Mouse (Mus musculus): Measurements from ENCODE around the gene St5. TPM values are rescaled to one million over a fixed set of nuclear protein-coding genes. Genes with fewer than 3 reads are reported as not detected.

St5 gene
- total RNA-seq, 2 experiments from 2014 or later: 43.5 to 47.8 TPM

DNA sequence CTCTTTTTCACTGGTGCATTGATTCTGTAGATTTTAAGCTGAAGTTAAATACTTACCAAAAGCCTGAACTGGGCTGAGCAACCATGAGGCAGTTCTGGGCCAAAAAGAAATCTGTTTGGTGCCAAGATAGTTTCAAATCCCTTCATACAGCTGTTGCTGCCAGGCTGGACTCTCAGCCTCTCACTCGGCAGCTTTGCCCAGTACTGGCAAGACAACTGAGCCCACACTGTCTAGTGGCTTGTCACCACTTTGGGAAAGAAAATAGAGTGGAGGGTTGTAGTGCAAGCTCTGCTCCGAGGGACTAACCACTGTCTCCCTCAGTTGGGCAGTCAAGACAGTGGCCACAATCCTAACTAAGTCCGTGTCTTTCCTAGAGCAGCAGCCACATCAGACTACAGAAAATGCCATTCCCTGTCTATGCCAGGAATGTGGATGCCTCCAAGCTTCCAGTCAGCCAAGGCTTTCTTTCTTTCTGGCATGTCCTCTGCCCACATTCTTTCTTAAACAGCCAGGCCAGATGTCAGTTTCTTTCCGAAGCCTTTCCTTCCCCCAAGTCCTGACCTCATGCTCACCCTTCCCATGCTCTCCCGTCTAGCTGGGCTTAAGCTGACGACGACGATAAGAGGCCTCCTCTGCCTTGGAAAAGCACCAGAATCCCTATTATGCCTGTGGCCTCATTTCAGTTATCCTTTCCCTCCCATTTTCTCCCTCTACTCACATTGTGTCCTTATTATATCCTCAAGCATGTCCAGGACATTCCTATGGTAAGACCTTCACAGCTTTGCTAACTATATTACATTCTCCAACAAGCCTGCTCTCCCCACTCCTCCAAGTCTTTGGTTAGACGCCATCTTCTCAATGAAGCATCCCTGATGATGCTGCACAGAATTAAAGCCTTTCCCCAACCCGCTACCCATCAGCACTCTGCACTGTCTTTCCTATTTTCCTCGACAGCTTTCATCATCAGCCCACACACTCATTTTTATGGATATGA lies 126.8 kb downstream of the St5 start:
- peak in 1 of 2 experiments; percentile 37 for DNase-seq (ENCODE audit: low spot score in 2 of 2)

GRCm38 (mm10) chr7:109574166-109574565 lies 129.2 kb downstream of the St5 start:
- DNase-seq (ENCODE audit: low spot score in 2 of 2): no peak

- DNase-seq (ENCODE audit: low spot score in 2 of 2): no peak
These were observed 135.0 kb downstream of the St5 start for GRCm38 (mm10) chr7:109568391-109568892.

- DNase-seq (ENCODE audit: low spot score in 2 of 2): no peak
These were observed 136.3 kb downstream of the St5 start for GRCm38 (mm10) chr7:109566841-109567768.

DNA sequence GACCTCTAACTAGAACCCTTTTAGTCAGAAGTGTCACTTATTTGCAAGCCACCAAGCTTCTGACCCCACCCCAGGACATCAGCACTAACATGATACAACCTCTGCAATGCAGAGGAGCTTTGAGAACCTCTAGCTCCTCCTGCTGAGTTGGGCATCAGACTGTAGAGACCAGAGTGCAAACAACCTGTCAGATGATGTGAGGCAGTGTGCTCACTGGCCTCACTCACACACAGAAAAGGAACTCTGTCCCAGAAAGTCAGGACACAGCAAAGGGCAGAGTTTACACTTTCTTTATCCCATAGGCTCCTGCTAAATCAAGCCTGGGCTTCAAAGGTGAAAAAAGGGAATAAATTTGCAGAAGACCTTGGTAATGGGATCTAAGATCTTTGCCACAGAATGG lies 137.1 kb downstream of the St5 start:
- no peak for DNase-seq (ENCODE audit: low spot score in 2 of 2)

GRCm38 (mm10) chr7:109563775-109564362 lies 139.5 kb downstream of the St5 start:
- no peak for DNase-seq (ENCODE audit: low spot score in 2 of 2)

- no peak for DNase-seq (ENCODE audit: low spot score in 2 of 2)
These were observed 140.7 kb downstream of the St5 start for GRCm38 (mm10) chr7:109562676-109563075.

- no peak for DNase-seq (ENCODE audit: low spot score in 2 of 2)
These were observed 141.2 kb downstream of the St5 start for GRCm38 (mm10) chr7:109562154-109562599.

DNA sequence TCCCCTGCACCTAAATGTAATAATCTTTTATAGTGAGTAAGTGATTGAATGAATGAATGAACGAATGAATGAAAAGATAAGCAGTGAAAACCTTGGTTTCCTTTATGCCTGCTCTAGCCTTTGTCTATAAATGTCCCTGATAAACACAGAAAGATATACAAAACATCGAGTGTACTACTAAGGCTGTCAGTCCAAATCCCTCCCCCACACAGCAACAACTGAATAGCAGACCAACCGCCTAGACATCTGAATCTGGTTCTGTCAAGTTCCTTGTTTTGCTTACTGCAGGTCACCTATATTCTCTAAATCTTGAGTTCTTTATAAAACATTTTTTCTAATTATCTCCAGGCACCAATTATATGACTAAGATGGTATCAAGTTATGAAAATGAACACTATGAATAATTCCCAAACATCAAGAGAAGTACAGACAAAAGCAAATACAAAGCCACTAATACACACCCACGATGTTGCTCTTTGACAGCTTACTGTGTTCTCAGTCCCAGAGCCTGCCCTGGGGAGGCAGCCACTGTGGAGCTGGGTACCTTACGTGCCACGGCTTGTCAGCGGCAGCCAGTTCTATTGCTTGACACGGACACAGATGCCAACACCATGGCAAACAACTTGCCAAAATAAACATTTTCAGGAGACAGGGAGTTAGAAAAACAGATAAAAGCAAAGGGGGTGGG lies 141.8 kb downstream of the St5 start:
- DNase-seq (ENCODE audit: low spot score in 2 of 2): no peak

DNA sequence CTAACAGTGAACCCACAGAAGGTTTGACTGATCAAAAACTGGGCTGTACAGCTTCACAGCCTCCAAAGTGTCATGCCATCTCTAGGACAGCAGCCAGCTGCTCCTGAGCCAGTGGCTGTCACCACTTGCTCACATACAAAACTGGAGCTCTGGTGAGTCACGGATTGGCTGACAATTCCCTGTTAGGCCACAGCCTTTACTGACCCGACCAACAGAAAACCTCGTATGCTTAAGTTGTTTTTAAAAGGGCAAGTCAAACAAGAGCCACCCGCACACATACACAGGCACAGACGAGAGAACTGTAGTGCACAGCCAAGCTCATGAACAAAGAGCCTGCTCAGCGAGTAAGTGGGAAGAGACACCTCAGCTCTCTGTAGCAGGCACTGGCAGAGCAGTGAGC lies 143.9 kb downstream of the St5 start:
- peak in 1 of 2 experiments; percentile 41 for DNase-seq (ENCODE audit: low spot score in 2 of 2)

DNA sequence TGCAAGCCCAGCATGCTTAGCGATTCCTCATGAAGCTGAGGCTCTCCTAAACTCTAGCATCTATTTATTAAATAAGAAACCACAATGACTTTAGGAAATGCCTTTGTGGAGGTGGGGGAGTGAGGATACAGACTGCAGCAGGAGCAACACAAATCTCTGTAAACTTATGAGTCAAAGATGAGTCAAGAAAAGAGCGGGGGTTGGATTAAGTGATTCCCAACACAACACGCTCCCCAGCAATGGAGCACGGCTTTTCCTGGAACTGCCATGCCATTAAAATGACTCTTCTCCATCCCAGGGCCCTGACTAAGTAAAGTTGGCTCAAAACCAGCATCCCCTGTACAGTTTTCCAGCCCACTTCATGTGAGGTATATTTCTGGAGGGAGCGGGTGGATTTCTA lies 156.7 kb downstream of the St5 start:
- no peak for DNase-seq (ENCODE audit: low spot score in 2 of 2)

DNA sequence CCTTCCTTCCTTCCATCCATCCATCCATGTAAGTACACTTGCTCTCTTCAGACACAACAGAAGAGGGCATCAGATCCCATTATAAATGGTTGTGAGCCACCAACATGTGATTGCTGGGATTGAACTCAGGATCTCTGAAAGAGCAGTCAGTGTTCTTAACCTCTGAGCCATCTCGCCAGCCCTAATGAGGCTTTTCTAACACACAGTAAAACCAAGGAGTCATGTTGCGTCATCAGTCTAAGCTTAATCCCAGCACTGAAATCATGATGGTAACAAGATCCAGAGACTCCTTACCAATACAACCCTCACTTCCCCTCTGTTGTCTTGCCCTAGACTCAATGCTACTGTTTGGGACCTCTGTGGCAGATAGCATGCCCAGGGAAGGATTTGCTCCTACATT lies 157.2 kb downstream of the St5 start:
- DNase-seq (ENCODE audit: low spot score in 2 of 2): no peak

- DNase-seq (ENCODE audit: low spot score in 2 of 2): no peak
These were observed 158.0 kb downstream of the St5 start for GRCm38 (mm10) chr7:109545255-109545993.

DNA sequence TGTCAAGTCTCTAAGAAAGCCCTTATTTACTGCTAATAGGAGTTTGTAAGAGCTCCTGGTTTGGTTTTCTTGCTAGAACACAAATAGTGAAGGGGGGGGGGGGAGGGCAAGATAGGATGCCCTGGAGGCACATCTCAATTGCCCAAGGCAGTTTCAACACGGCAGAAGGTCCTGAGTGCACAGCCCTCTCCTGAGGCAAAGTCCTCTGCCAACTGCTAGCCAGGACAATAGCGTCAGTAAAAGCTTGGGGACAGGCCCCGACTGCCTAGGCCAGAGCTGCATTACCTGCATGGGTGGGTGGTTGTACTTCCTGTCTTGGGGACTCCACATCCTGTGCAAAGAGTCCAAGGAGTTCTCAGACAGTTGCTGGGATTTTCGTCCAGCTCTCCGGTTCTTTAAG lies 158.6 kb downstream of the St5 start:
- no peak for DNase-seq (ENCODE audit: low spot score in 2 of 2)

- DNase-seq (ENCODE audit: low spot score in 2 of 2): no peak
These were observed 161.1 kb downstream of the St5 start for GRCm38 (mm10) chr7:109542364-109542628.

DNA sequence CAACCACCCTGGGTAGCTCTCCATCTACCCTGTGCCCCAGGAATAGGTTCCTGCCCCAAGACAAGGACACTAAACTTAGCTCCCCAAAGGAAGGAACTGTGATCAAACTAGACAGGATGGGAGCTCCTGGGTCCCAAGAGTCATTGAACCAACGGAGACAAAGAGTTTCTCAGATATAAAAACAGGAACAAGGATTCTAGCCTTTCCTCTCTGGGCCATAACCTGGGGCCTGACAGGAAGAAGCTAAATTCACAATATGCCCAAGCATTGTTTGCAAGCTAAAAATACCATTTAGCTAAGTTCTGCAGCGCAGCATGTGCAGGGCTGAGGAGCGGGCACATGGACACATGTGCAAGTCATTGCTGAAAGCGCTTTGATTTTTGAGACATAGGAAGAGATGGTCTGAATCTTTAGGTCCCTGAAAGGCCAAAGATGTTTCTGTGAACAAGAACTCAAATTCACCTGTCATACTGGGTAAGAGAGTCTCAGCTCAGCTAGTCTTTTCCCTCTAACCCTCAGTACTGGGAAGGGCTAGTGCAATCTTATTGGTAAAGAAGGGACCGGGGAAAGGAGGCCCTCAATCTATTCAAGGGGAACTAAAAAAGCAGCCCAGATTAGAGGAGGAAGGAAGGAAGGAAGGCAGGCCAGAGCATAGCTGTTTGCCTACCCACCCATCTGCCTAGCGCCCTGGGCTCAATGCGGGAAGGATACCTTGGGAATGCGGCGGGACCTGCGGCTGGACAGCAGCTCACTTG lies 161.6 kb downstream of the St5 start:
- no peak for DNase-seq (ENCODE audit: low spot score in 2 of 2)

DNA sequence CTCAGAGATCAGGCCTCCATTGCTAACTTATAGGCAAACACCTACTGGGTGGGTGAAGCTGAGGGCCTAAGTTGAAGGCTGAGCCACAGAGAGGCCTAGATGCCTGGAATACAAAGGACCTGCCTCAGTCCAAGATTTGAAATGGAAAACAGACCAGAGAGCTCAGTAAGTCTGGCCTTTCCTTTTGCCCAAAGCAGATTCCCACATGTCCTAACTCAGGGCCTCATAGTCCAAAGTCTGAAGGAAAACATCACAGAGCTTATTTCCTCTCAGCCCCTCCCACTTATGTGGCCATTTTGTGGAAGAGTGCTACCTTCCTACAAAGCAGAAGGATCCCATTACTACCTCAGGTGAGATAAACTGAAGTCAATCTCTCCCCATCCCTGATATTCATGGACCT lies 162.5 kb downstream of the St5 start:
- DNase-seq (ENCODE audit: low spot score in 2 of 2): no peak

GRCm38 (mm10) chr7:109536451-109536946 lies 166.9 kb downstream of the St5 start:
- no peak for DNase-seq (ENCODE audit: low spot score in 2 of 2)

- DNase-seq (ENCODE audit: low spot score in 2 of 2): no peak
These were observed 168.5 kb downstream of the St5 start for GRCm38 (mm10) chr7:109534921-109535320.

All from layer of hippocampus, adult 18-20 months (tissue).